Mouse (Mus musculus): Measurements from ENCODE around the gene Tmem179b. TPM values are rescaled to one million over a fixed set of nuclear protein-coding genes. Genes with fewer than 3 reads are reported as not detected.
A peak's percentile ranks its signal among the peaks of the same experiment; 100 is the strongest.

The Tmem179b gene
- polyA plus RNA-seq, 1 experiment = 30.8 TPM

DNA sequence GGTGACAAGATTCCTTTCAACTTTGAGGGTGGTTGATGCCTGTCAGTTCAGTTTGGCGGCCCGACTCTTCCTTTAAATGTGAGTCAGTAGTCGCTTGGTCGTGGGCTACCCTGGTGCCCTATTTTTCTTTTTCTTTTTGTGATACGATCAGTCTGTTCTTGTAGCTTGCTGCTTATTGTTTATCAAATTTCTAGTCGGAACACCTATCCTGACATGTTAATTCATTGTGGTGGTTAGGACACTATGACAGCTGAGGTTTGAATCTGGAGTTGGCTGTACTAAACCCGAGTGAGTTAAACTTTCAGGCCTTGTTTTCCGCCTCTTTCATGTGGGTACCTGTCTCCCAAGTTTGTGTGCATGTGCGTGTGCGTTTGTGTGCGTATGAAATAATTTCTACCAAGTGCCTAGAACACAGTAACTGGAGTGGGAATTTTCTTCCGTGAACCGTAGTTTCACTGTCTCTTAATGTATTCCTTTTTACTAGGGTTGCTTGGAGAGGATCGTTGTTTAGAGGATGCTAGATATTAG lies 16.7 kb downstream of the Tmem179b start:
- no peaks in the 10 kb centered on the region; the same call in 1 of the 2 replicates for H3K4me1 ChIP-seq (ENCODE audit: control insufficient read depth, insufficient read depth, low read length)
- H3K4me3 ChIP-seq (ENCODE audit: control insufficient read depth, low read depth, low read length) = peak overlapping the region; percentile 94
- H3K36me3 ChIP-seq (ENCODE audit: control insufficient read depth, insufficient read depth, low read length) = no peaks in the 10 kb centered on the region; the same call in 1 of the 2 replicates
- TF ChIP-seq CTCF (IDR thresholded peaks at IDR 0.05; ENCODE audit: control insufficient read depth, insufficient read depth, insufficient replicate concordance, low read depth, low read length) (no peak), POLR2A (IDR thresholded peaks at IDR 0.05; ENCODE audit: control insufficient read depth, low read depth, low read length) (no peak)
- no peaks in the 10 kb centered on the region for H3K27me3 ChIP-seq (ENCODE audit: control insufficient read depth, insufficient read depth, low read length)
- peak overlapping the region; percentile 96 for H3K27ac ChIP-seq (ENCODE audit: control insufficient read depth, insufficient read depth, low read depth, low read length)

GRCm38 (mm10) chr19:8756635-8757387 lies 17.5 kb downstream of the Tmem179b start, which contains the start of gene Nxf1:
Gene Nxf1 (plus strand): TSS chr19:8757073.
- H3K27me3 ChIP-seq (ENCODE audit: control insufficient read depth, insufficient read depth, low read length) = no peaks in the 10 kb centered on the region
- H3K4me3 ChIP-seq (ENCODE audit: control insufficient read depth, low read depth, low read length) = peak within 1 kb of the TSS; percentile 94
- H3K36me3 ChIP-seq (ENCODE audit: control insufficient read depth, insufficient read depth, low read length) = no peaks in the 10 kb centered on the region; the same call in 1 of the 2 replicates
- H3K4me1 ChIP-seq (ENCODE audit: control insufficient read depth, insufficient read depth, low read length) = no peaks in the 10 kb centered on the region; the same call in 1 of the 2 replicates
- H3K27ac ChIP-seq (ENCODE audit: control insufficient read depth, insufficient read depth, low read depth, low read length) = peak within 1 kb of the TSS; percentile 96
- TF ChIP-seq POLR2A (IDR thresholded peaks at IDR 0.05; ENCODE audit: control insufficient read depth, low read depth, low read length) (peak; percentile 98), CTCF (IDR thresholded peaks at IDR 0.05; ENCODE audit: control insufficient read depth, insufficient read depth, insufficient replicate concordance, low read depth, low read length) (no peak)

DNA sequence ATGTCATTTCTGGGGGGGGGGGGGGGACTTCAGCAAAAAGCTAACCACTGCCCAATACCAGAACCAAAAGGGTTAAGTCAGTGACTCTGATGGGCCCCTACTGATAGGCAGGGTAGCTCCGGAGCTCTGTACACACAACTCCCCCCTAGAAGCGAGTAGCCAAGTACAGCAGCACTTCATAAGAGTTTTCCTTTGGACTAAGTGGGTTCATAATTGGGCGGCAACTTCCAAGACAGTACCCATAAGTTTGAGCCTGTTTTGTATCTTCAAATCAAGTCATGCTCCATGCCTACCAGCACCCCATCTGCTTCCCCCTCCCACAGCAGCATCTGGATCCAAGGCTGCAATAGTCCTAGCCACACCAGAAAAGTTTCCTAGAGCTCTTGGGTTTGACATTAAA lies 18.6 kb downstream of the Tmem179b start:
- H3K27ac ChIP-seq (ENCODE audit: control insufficient read depth, insufficient read depth, low read depth, low read length) = peak overlapping the region; percentile 53
- TF ChIP-seq CTCF (IDR thresholded peaks at IDR 0.05; ENCODE audit: control insufficient read depth, insufficient read depth, insufficient replicate concordance, low read depth, low read length) (no peak), POLR2A (IDR thresholded peaks at IDR 0.05; ENCODE audit: control insufficient read depth, low read depth, low read length) (no peak)
- no peaks in the 10 kb centered on the region; the same call in 1 of the 2 replicates for H3K36me3 ChIP-seq (ENCODE audit: control insufficient read depth, insufficient read depth, low read length)
- H3K4me3 ChIP-seq (ENCODE audit: control insufficient read depth, low read depth, low read length) = peak overlapping the region; percentile 81
- H3K27me3 ChIP-seq (ENCODE audit: control insufficient read depth, insufficient read depth, low read length) = no peaks in the 10 kb centered on the region
- no peaks in the 10 kb centered on the region; the same call in 1 of the 2 replicates for H3K4me1 ChIP-seq (ENCODE audit: control insufficient read depth, insufficient read depth, low read length)

DNA sequence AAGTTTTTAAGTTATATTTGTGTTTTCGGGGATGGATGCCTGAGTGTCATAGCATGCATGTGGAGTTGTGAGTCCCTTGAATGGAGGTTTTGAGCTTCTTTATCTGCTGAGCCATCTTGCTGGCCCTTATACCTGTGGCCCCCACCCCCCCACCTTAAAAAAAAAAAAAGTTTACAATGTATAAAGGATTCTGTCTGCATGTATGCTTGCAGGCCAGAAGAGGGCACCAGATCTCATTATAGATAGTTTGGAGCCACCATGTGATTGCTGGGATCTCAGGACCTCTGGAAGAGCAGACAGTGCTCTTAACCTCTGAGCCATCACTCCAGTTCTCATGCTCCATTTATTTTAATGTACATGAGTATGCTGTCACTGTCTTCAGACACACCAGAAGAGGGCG lies 26.9 kb downstream of the Tmem179b start:
- Histone ChIP-seq H3K27ac (ENCODE audit: control insufficient read depth, insufficient read depth, low read depth, low read length) (no peak overlapping the region), H3K4me1 (ENCODE audit: control insufficient read depth, insufficient read depth, low read length) (no peaks in the 10 kb centered on the region), H3K4me3 (ENCODE audit: control insufficient read depth, low read depth, low read length) (no peak overlapping the region), H3K36me3 (ENCODE audit: control insufficient read depth, insufficient read depth, low read length) (no peaks in the 10 kb centered on the region; the same call in 1 of the 2 replicates), H3K27me3 (ENCODE audit: control insufficient read depth, insufficient read depth, low read length) (no peaks in the 10 kb centered on the region)
- TF ChIP-seq POLR2A (IDR thresholded peaks at IDR 0.05; ENCODE audit: control insufficient read depth, low read depth, low read length) (no peak), CTCF (IDR thresholded peaks at IDR 0.05; ENCODE audit: control insufficient read depth, insufficient read depth, insufficient replicate concordance, low read depth, low read length) (no peak)

GRCm38 (mm10) chr19:8745382-8745781 lies 28.9 kb downstream of the Tmem179b start:
- no peak overlapping the region for H3K27ac ChIP-seq (ENCODE audit: control insufficient read depth, insufficient read depth, low read depth, low read length)
- H3K4me3 ChIP-seq (ENCODE audit: control insufficient read depth, low read depth, low read length) = no peak overlapping the region
- H3K36me3 ChIP-seq (ENCODE audit: control insufficient read depth, insufficient read depth, low read length) = no peaks in the 10 kb centered on the region; the same call in 1 of the 2 replicates
- peaks cover 9% of the 10 kb centered on the region for H3K4me1 ChIP-seq (ENCODE audit: control insufficient read depth, insufficient read depth, low read length)
- no peak for TF ChIP-seq CTCF (IDR thresholded peaks at IDR 0.05; ENCODE audit: control insufficient read depth, insufficient read depth, insufficient replicate concordance, low read depth, low read length)
- TF ChIP-seq POLR2A (IDR thresholded peaks at IDR 0.05; ENCODE audit: control insufficient read depth, low read depth, low read length) = no peak
- no peaks in the 10 kb centered on the region for H3K27me3 ChIP-seq (ENCODE audit: control insufficient read depth, insufficient read depth, low read length)

GRCm38 (mm10) chr19:8742176-8742575 lies 32.1 kb downstream of the Tmem179b start:
- no peak for TF ChIP-seq POLR2A (IDR thresholded peaks at IDR 0.05; ENCODE audit: control insufficient read depth, low read depth, low read length)
- no peak for TF ChIP-seq CTCF (IDR thresholded peaks at IDR 0.05; ENCODE audit: control insufficient read depth, insufficient read depth, insufficient replicate concordance, low read depth, low read length)
- H3K36me3 ChIP-seq (ENCODE audit: control insufficient read depth, insufficient read depth, low read length) = no peaks in the 10 kb centered on the region; the same call in 1 of the 2 replicates
- peak overlapping the region; percentile 99 for H3K4me3 ChIP-seq (ENCODE audit: control insufficient read depth, low read depth, low read length)
- H3K4me1 ChIP-seq (ENCODE audit: control insufficient read depth, insufficient read depth, low read length) = peaks cover 10% of the 10 kb centered on the region
- H3K27ac ChIP-seq (ENCODE audit: control insufficient read depth, insufficient read depth, low read depth, low read length) = peak overlapping the region; percentile 100
- H3K27me3 ChIP-seq (ENCODE audit: control insufficient read depth, insufficient read depth, low read length) = no peaks in the 10 kb centered on the region

DNA sequence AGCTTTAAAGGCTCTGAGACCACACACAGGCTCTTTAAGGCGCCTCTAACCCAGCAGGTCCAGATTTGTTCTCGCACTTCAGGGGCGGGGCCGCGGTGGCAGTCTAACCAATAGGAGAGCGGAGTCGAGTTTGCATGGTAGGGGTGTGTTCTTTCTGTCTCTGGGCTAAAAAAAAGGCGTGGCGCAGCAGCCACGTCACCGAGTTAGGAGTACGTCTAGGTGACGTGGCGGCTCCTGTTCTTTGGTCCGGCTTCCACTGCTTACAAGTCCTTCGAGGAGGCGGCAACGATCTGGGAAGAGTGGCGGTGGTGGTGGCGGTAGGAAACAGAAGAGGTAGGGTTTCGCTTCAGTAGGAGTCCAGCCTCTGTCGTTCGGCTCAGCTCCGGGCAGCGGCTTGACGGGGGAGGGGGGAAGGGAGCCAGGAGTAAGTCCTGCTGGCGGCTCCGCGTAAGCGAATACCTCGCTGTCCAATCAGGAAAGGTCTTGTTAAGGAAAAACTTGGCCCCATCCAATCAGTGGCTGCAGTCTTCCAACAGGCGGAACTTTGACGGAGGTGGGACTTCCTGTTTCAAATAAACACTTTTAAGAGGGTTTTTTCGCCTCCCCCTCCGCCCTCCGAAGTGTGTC lies 32.9 kb downstream of the Tmem179b start, which contains the start of gene Stx5a:
Stx5a (plus strand) TSS at position 171 of the 627 bp plus-strand sequence.
- Histone ChIP-seq H3K4me1 (ENCODE audit: control insufficient read depth, insufficient read depth, low read length) (peaks cover 10% of the 10 kb centered on the region), H3K4me3 (ENCODE audit: control insufficient read depth, low read depth, low read length) (peak within 1 kb of the TSS; percentile 99), H3K27me3 (ENCODE audit: control insufficient read depth, insufficient read depth, low read length) (no peaks in the 10 kb centered on the region), H3K27ac (ENCODE audit: control insufficient read depth, insufficient read depth, low read depth, low read length) (peak within 1 kb of the TSS; percentile 100), H3K36me3 (ENCODE audit: control insufficient read depth, insufficient read depth, low read length) (no peaks in the 10 kb centered on the region; the same call in 1 of the 2 replicates)
- TF ChIP-seq CTCF (IDR thresholded peaks at IDR 0.05; ENCODE audit: control insufficient read depth, insufficient read depth, insufficient replicate concordance, low read depth, low read length) (0 out of 2 replicates have a peak, but pooled peaks have one; percentile 1), POLR2A (IDR thresholded peaks at IDR 0.05; ENCODE audit: control insufficient read depth, low read depth, low read length) (peak; percentile 70)

Data from testis, adult 2 months (tissue).